Mouse (Mus musculus) heart, adult 2 months (tissue): Measurements from ENCODE around the gene Olfr575.

ENCODE experiments used
- CTCF ChIP-seq: fragments of 200-600 bp; IDR thresholded peaks from 2 replicates; pipeline ENCODE4 v1.8.1; 2022; ENCODE audit warnings: antibody characterized with exemption, mild to moderate bottlenecking, moderate library complexity
- EP300 ChIP-seq: fragments of 200-500 bp; IDR thresholded peaks from 2 replicates; pipeline ENCODE4 v1.6.1; 2011; ENCODE audit warnings: low read depth, low read length, control low read depth; ENCODE audit not compliant: insufficient read depth

- no peak for TF ChIP-seq EP300
- TF ChIP-seq CTCF, result no peak
Observed at GRCm38 (mm10) chr7:102962360-102962759, 3.8 kb upstream of the Olfr575 start, which contains the start of gene Olfr576.
